Mouse (Mus musculus): ENCODE results near the gene Corin. TPM values are rescaled to one million over a fixed set of nuclear protein-coding genes. Genes with fewer than 3 reads are reported as not detected.

The Corin gene
- polyA plus RNA-seq, 1 experiment from 2014 or later: 1.0 TPM

DNA sequence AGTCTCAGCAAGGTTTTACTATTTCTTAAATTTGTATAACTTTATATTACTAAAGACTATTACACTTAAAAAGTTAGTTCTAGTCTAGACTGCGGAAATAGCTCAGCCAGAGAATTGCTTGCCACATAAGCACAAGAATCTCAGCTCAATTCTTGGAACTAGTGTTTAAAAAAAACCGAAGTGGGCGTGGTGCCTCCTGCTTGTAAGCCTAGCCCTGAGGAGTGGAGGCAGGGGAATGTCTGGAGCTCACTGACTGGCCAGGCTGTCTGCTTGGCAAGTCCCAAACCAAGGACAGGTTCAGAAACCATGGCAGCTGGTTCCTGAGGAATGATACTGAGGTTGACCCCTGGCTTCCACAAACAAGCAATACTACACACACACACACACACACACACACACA is 72.4 kb downstream of the Corin start:
- WGBS: 78% methylated on average over 3 of the region's 3 CpGs
- ATAC-seq (ENCODE audit: low FRiP score): no peak
- no peak overlapping the region for H3K27ac ChIP-seq

GRCm38 (mm10) chr5:72427556-72427955 is 76.7 kb downstream of the Corin start:
- Histone ChIP-seq H3K9ac (no peak overlapping the region), H3K27me3 (no peaks in the 10 kb centered on the region), H3K4me1 (no peaks in the 10 kb centered on the region), H3K27ac (no peak overlapping the region), H3K4me2 (no peak overlapping the region), H3K4me3 (replicated peaks) (no peak overlapping the region), H3K9me3 (no peaks in the 10 kb centered on the region), H3K36me3 (replicated peaks) (no peaks in the 10 kb centered on the region)
- 92% methylated on average over 4 of the region's 4 CpGs for WGBS
- ATAC-seq (ENCODE audit: low FRiP score): no peak

More for the DNA sequence above, 72.4 kb downstream of the Corin start:
- H3K4me1 ChIP-seq: no peaks in the 10 kb centered on the region
- no peak overlapping the region for H3K4me3 ChIP-seq (replicated peaks)
- H3K27me3 ChIP-seq: no peaks in the 10 kb centered on the region
- H3K9ac ChIP-seq: no peak overlapping the region
- no peaks in the 10 kb centered on the region for H3K9me3 ChIP-seq
- H3K4me2 ChIP-seq: no peak overlapping the region
- no peaks in the 10 kb centered on the region for H3K36me3 ChIP-seq (replicated peaks)

DNA sequence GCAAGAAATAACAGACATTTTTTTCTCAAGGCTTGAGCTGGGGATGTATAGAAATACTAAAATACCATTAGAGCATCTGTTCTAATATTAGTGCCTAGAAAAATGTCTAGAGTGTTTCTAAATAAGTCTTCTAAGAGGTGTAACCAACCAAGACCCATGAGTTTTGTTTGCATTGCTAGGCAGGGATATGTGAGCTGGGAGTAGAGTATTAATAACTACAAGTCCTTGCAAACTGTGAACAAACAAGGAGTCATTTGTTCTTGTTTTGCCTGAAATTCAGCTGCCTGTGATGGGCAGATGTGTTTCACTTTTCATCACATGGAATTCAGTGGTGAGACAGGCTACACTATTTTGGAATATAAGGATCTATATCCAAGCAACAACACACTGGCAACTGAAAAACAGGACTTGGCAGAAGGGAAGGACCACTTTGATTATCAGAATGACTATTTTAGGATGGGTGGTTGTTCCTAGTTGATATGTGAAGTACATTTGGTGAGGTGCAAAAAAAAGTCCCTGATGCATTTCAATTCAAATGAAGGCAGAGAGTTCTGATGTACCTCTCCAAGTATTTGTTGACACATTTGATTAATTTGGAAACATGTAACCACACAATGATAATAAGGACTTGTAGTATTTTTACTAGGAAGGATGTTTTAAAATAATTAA is 78.8 kb downstream of the Corin start:
- H3K27me3 ChIP-seq: no peaks in the 10 kb centered on the region

GRCm38 (mm10) chr5:72411874-72412329 is 92.4 kb downstream of the Corin start:
- Histone ChIP-seq H3K27ac (no peak overlapping the region), H3K9ac (no peak overlapping the region), H3K27me3 (no peaks in the 10 kb centered on the region), H3K4me2 (no peak overlapping the region), H3K9me3 (no peaks in the 10 kb centered on the region), H3K36me3 (replicated peaks) (no peaks in the 10 kb centered on the region), H3K4me3 (replicated peaks) (no peak overlapping the region), H3K4me1 (peaks cover 7% of the 10 kb centered on the region)
- WGBS: 35% methylated on average over 10 of the region's 10 CpGs
- peak; percentile 57; the same call in 1 of the 2 replicates for ATAC-seq (ENCODE audit: low FRiP score)

More for the DNA sequence above, 78.8 kb downstream of the Corin start:
- H3K9ac ChIP-seq: no peak overlapping the region
- no peak overlapping the region for H3K4me3 ChIP-seq (replicated peaks)
- H3K36me3 ChIP-seq (replicated peaks): no peaks in the 10 kb centered on the region
- no peaks in the 10 kb centered on the region for H3K4me1 ChIP-seq
- no peak overlapping the region for H3K4me2 ChIP-seq
- ATAC-seq (ENCODE audit: low FRiP score): no peak
- no peaks in the 10 kb centered on the region for H3K9me3 ChIP-seq
- H3K27ac ChIP-seq: no peak overlapping the region

DNA sequence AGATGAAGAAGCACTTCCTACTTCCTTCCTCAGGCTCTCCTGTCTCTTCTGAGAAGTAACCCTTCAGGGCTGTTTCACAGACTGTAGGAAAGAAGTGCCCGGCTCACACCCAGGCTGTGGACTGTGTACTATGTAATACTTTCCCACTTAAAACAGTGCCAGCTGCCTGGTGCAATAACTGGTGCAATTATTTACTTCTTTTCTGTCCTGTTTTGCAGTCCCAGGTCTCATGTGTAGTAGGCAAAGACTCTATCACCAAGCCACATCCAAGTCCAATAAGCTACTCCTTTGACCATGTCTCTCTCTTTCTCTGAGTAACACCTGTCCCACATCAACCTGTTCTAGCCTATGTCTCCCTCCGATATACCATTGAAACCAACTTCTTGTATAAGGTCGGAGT is 93.4 kb downstream of the Corin start:
- H3K4me2 ChIP-seq: no peak overlapping the region
- no peak overlapping the region for H3K27ac ChIP-seq
- H3K27me3 ChIP-seq: no peaks in the 10 kb centered on the region
- H3K4me1 ChIP-seq: peaks cover 7% of the 10 kb centered on the region
- H3K36me3 ChIP-seq (replicated peaks): no peaks in the 10 kb centered on the region
- H3K4me3 ChIP-seq (replicated peaks): no peak overlapping the region
- no peak for ATAC-seq (ENCODE audit: low FRiP score)
- H3K9ac ChIP-seq: no peak overlapping the region
- no peaks in the 10 kb centered on the region for H3K9me3 ChIP-seq
- WGBS: 93% methylated on average over 3 of the region's 3 CpGs

DNA sequence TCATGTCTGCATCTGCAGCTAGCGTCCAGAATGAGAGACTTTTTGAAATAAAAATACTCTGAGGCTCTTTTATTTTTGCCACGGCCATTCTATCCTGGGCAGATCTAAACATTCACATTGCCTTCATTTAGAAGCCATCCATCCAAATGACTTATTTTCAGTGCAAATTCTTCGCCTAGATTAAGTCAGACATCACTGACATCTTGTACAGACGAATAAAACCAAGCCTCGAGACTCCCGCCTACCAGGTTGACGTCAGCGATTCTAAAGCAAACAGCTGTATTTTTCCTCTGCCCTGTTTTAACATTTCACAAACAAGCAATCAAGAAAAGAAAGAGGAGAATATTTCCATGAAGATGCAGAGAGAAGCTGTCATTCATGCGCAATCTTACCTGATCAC is 100.9 kb downstream of the Corin start:
- Histone ChIP-seq H3K4me3 (replicated peaks) (no peak overlapping the region), H3K36me3 (replicated peaks) (no peaks in the 10 kb centered on the region), H3K27ac (no peak overlapping the region), H3K9ac (no peak overlapping the region), H3K27me3 (no peaks in the 10 kb centered on the region), H3K4me2 (no peak overlapping the region), H3K4me1 (peaks cover 9% of the 10 kb centered on the region), H3K9me3 (no peaks in the 10 kb centered on the region)
- 79% methylated on average over 9 of the region's 9 CpGs for WGBS
- ATAC-seq (ENCODE audit: low FRiP score): no peak

- Histone ChIP-seq H3K27me3 (no peaks in the 10 kb centered on the region), H3K4me1 (peaks cover 9% of the 10 kb centered on the region), H3K9me3 (no peaks in the 10 kb centered on the region), H3K27ac (no peak overlapping the region), H3K36me3 (replicated peaks) (no peaks in the 10 kb centered on the region), H3K9ac (no peak overlapping the region), H3K4me2 (no peak overlapping the region), H3K4me3 (replicated peaks) (no peak overlapping the region)
- ATAC-seq (ENCODE audit: low FRiP score): no peak
- WGBS: 73% methylated on average over 5 of the region's 5 CpGs
Measured at GRCm38 (mm10) chr5:72402913-72403312, 101.4 kb downstream of the Corin start.

DNA sequence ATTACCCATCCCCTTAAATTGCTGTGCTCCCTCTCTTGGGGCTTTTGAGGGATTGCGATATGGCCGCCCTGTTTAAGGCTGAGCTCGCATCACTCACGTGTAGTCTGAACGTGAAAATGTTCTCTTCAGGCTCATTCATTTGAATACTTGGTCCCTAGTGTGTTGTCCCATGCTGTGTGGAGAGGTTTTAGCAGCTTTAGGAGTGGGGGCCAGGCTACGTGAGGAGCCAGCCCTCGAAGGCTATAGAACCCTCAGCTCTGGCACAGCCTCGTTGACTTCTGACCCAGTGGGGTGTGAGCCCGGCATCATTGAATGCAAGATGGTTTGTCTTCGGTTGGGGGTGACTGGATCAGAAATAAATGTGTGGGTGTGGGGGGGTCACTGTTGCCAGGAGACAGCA is 102.5 kb downstream of the Corin start:
- no peak overlapping the region for H3K4me2 ChIP-seq
- H3K4me1 ChIP-seq: peaks cover 9% of the 10 kb centered on the region
- ATAC-seq (ENCODE audit: low FRiP score): 0 out of 2 replicates have a peak, but pooled peaks have one; percentile 39
- no peaks in the 10 kb centered on the region for H3K9me3 ChIP-seq
- H3K27ac ChIP-seq: no peak overlapping the region
- H3K27me3 ChIP-seq: no peaks in the 10 kb centered on the region
- WGBS: 57% methylated on average over 10 of the region's 10 CpGs
- H3K4me3 ChIP-seq (replicated peaks): no peak overlapping the region
- H3K36me3 ChIP-seq (replicated peaks): no peaks in the 10 kb centered on the region
- H3K9ac ChIP-seq: no peak overlapping the region

DNA sequence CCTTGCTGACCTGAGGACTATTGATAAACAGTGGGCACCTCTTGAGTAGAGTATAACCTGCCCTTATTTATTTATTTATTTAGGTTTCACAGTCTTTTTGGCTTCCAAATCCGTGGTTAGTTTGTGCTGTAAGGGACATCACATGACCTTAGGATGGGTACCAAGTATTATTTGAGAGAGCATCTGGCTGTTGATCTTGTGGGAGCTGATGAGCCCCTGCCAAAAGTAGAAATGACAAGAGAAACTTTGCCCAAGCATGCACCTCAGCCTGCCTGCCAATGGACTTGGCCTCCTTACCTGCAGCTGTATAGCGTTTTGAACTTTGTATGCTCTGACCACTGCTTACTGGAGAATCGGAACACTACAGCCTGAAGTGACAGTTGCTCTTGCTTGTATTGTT is 103.0 kb downstream of the Corin start:
- Histone ChIP-seq H3K36me3 (replicated peaks) (no peaks in the 10 kb centered on the region), H3K4me3 (replicated peaks) (no peak overlapping the region), H3K9me3 (no peaks in the 10 kb centered on the region), H3K4me2 (no peak overlapping the region), H3K27me3 (no peaks in the 10 kb centered on the region), H3K4me1 (peaks cover 9% of the 10 kb centered on the region), H3K27ac (no peak overlapping the region), H3K9ac (no peak overlapping the region)
- ATAC-seq (ENCODE audit: low FRiP score): no peak
- 91% methylated on average over 3 of the region's 3 CpGs for WGBS

GRCm38 (mm10) chr5:72382148-72382547 is 122.1 kb downstream of the Corin start:
- Histone ChIP-seq H3K36me3 (replicated peaks) (no peaks in the 10 kb centered on the region), H3K4me2 (no peak overlapping the region), H3K4me3 (replicated peaks) (no peak overlapping the region), H3K27me3 (no peaks in the 10 kb centered on the region), H3K9me3 (no peaks in the 10 kb centered on the region), H3K4me1 (no peaks in the 10 kb centered on the region), H3K9ac (no peak overlapping the region), H3K27ac (no peak overlapping the region)
- WGBS: 68% methylated on average over 1 of the region's 1 CpGs
- ATAC-seq (ENCODE audit: low FRiP score): no peak

GRCm38 (mm10) chr5:72380616-72381015 is 123.7 kb downstream of the Corin start:
- Histone ChIP-seq H3K9me3 (no peaks in the 10 kb centered on the region), H3K27ac (no peak overlapping the region), H3K9ac (no peak overlapping the region), H3K4me1 (no peaks in the 10 kb centered on the region), H3K36me3 (replicated peaks) (no peaks in the 10 kb centered on the region), H3K27me3 (no peaks in the 10 kb centered on the region), H3K4me2 (no peak overlapping the region), H3K4me3 (replicated peaks) (no peak overlapping the region)
- no peak for ATAC-seq (ENCODE audit: low FRiP score)
- 75% methylated on average over 8 of the region's 8 CpGs for WGBS

DNA sequence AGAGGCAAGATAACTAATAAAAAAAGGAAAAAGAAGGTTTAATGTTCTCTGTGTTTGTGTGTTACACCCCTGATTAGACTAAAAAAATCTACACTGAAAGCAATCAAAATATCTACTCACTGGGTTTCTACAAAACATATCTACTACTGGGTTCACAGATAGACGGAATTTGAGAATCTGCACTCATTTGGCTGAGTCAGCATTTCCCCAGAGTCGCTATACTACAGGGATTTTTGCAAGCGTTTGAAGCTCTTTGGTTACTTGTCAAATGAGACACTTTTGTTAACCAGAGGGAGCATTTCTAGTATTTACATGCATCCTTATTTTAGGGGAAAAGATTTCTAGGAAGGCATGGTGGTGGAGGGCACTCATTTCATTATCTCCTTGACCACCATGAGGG is 136.3 kb downstream of the Corin start:
- no peak for ATAC-seq (ENCODE audit: low FRiP score)
- 90% methylated on average over 3 of the region's 3 CpGs for WGBS
- H3K27me3 ChIP-seq: no peaks in the 10 kb centered on the region

GRCm38 (mm10) chr5:72365801-72366200 is 138.5 kb downstream of the Corin start:
- no peak for ATAC-seq (ENCODE audit: low FRiP score)
- no peak overlapping the region for H3K4me3 ChIP-seq (replicated peaks)
- H3K36me3 ChIP-seq (replicated peaks): no peaks in the 10 kb centered on the region
- H3K9me3 ChIP-seq: no peaks in the 10 kb centered on the region
- no peaks in the 10 kb centered on the region for H3K4me1 ChIP-seq
- WGBS: 76% methylated on average over 4 of the region's 4 CpGs
- no peak overlapping the region for H3K9ac ChIP-seq
- H3K27me3 ChIP-seq: no peaks in the 10 kb centered on the region
- no peak overlapping the region for H3K27ac ChIP-seq
- H3K4me2 ChIP-seq: no peak overlapping the region

More for the DNA sequence above, 136.3 kb downstream of the Corin start:
- H3K36me3 ChIP-seq (replicated peaks): no peaks in the 10 kb centered on the region
- H3K4me1 ChIP-seq: no peaks in the 10 kb centered on the region
- H3K27ac ChIP-seq: no peak overlapping the region
- no peak overlapping the region for H3K4me2 ChIP-seq
- no peaks in the 10 kb centered on the region for H3K9me3 ChIP-seq
- H3K9ac ChIP-seq: no peak overlapping the region
- no peak overlapping the region for H3K4me3 ChIP-seq (replicated peaks)

Measured in forebrain, embryonic 12.5 days (tissue).